Mouse (Mus musculus) megakaryocyte-erythroid progenitor cell, adult 5-6 weeks (primary cell): Measurements from ENCODE around the gene Gm49318. TPM values are rescaled to one million over a fixed set of nuclear protein-coding genes. Genes with fewer than 3 reads are reported as not detected.
A peak's percentile ranks its signal among the peaks of the same experiment; 100 is the strongest.

Source experiments
- ATAC-seq: replicated peaks from 2 replicates; pipeline ENCODE4 v1.8.0; 2016; ENCODE audit warnings: mild to moderate bottlenecking, inconsistent platforms; ENCODE audit not compliant: severe bottlenecking, poor library complexity, low FRiP score, low TSS enrichment
- total RNA-seq, 2 experiments: library from RNA; stranded (forward) in 1 of 2; stranded (reverse) in 1 of 2; fragments of 200-1000, 215-1000 nt in 1 of 2; fragments of >200 nt in 1 of 2; fragmentation: Nextera tagmentation in 1 of 2; gene quantifications; 2 replicates each; pipeline ENCODE4 v1.2.3; 2014 to 2017

Gm49318 gene
- total RNA-seq, 2 experiments from 2014 or later = not detected

GRCm38 (mm10) chr9:21989230-21990110 lies 81.6 kb downstream of the Gm49318 start, which contains the start of gene Rgl3:
Rgl3 (minus strand) TSS chr9:21989446.
- ATAC-seq = peak; percentile 29; the same call in 1 of the 2 replicates

- no peak for ATAC-seq
Measured at GRCm38 (mm10) chr9:21988421-21989101, 82.5 kb downstream of the Gm49318 start.

DNA sequence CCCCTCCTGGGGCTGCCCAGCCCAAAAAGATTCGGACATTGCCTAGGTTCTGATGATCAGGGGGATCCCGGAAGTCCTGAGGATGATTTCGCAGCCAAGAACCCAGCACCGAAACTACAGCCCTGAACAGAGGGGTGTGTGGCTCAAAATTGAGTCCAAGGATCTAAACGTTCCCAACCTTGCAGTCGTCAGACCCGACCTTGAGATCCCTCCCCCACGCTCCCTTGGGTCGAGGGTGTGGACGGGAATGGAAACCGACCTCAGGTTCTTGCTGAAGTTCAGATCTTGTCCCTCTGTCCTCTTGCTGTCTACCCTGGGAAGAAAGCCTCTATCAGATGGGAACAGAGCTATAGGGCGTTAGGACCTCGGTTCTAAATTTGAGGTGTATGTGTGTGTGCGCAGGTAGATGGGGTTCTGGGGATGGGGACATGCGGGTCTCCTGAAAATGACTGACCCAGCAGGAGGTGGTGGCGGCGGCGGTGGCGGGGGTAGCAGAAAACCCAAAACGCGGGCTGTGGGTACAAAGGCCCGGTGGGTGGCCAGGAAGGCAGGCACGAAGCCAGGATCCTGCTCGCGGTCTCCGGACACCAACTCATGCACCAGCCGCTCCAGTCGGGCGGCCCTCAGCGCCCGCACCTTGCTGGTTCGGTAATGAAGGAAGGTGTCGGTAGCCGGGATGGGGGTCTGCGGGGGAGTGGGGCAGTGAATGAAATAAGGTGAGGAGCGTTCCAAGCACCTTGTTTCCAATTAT lies 83.3 kb downstream of the Gm49318 start:
- ATAC-seq = no peak

Other genes with a start within 250 kb of the Gm49318 start
- gene Angptl8, start 235.7 kb downstream of the Gm49318 start, total RNA-seq (2014; fragmentation: Nextera tagmentation) = not detected in 2 replicates
- gene Angptl8, start 235.7 kb downstream of the Gm49318 start, total RNA-seq (2017) = not detected in 2 replicates
- gene Dock6, start 218.6 kb downstream of the Gm49318 start, total RNA-seq (2014; fragmentation: Nextera tagmentation) = 0.37 and 0.57 TPM in 2 replicates
- gene Dock6, start 218.6 kb downstream of the Gm49318 start, total RNA-seq (2017) = 0.15 and 0.23 TPM in 2 replicates
- 4.9 and 8.7 TPM in 2 replicates for gene Rab3d, start 153.1 kb downstream of the Gm49318 start, total RNA-seq (2014; fragmentation: Nextera tagmentation)
- 8.1 and 8.6 TPM in 2 replicates for gene Rab3d, start 153.1 kb downstream of the Gm49318 start, total RNA-seq (2017)
- not detected in 2 replicates for gene Ccdc159, start 143.8 kb downstream of the Gm49318 start, total RNA-seq (2014; fragmentation: Nextera tagmentation)
- gene Ccdc159, start 143.8 kb downstream of the Gm49318 start, total RNA-seq (2017) = 0.46 TPM in 1 of 2 replicates, not detected in the other
- gene Tmem205, start 143.7 kb downstream of the Gm49318 start, total RNA-seq (2014; fragmentation: Nextera tagmentation) = 9.1 and 11.4 TPM in 2 replicates
- 4.1 and 8.5 TPM in 2 replicates for gene Tmem205, start 143.7 kb downstream of the Gm49318 start, total RNA-seq (2017)
- not detected in 2 replicates for gene Plppr2, start 134.2 kb downstream of the Gm49318 start, total RNA-seq (2014; fragmentation: Nextera tagmentation)
- gene Plppr2, start 134.2 kb downstream of the Gm49318 start, total RNA-seq (2017) = not detected in 2 replicates
- gene Swsap1, start 115.5 kb downstream of the Gm49318 start, total RNA-seq (2014; fragmentation: Nextera tagmentation) = 4.1 and 9.1 TPM in 2 replicates
- 1.2 and 4.8 TPM in 2 replicates for gene Swsap1, start 115.5 kb downstream of the Gm49318 start, total RNA-seq (2017)
- gene Epor, start 107.8 kb downstream of the Gm49318 start, total RNA-seq (2014; fragmentation: Nextera tagmentation) = 109 and 131 TPM in 2 replicates
- gene Epor, start 107.8 kb downstream of the Gm49318 start, total RNA-seq (2017) = 35.2 and 48.6 TPM in 2 replicates
- gene Rgl3, start 81.8 kb downstream of the Gm49318 start, total RNA-seq (2014; fragmentation: Nextera tagmentation) = not detected in 2 replicates
- not detected in 2 replicates for gene Rgl3, start 81.8 kb downstream of the Gm49318 start, total RNA-seq (2017)
- 1.2 TPM in 1 of 2 replicates, not detected in the other for gene Ccdc151, start 68.6 kb downstream of the Gm49318 start, total RNA-seq (2014; fragmentation: Nextera tagmentation)
- not detected in 2 replicates for gene Ccdc151, start 68.6 kb downstream of the Gm49318 start, total RNA-seq (2017)
- gene Prkcsh, start 68.5 kb downstream of the Gm49318 start, total RNA-seq (2014; fragmentation: Nextera tagmentation) = 45.7 and 56.7 TPM in 2 replicates
- gene Prkcsh, start 68.5 kb downstream of the Gm49318 start, total RNA-seq (2017) = 102 and 107 TPM in 2 replicates
- not detected in 2 replicates for gene Elavl3, start 19.2 kb downstream of the Gm49318 start, total RNA-seq (2014; fragmentation: Nextera tagmentation)
- not detected in 2 replicates for gene Elavl3, start 19.2 kb downstream of the Gm49318 start, total RNA-seq (2017)
- gene Zfp653, start 117 bp upstream of the Gm49318 start, total RNA-seq (2014; fragmentation: Nextera tagmentation) = 10.0 and 11.0 TPM in 2 replicates
- gene Zfp653, start 117 bp upstream of the Gm49318 start, total RNA-seq (2017) = 4.2 and 9.0 TPM in 2 replicates
- gene Ecsit, start 14.2 kb upstream of the Gm49318 start, total RNA-seq (2014; fragmentation: Nextera tagmentation) = 35.7 and 37.0 TPM in 2 replicates
- 18.6 and 36.6 TPM in 2 replicates for gene Ecsit, start 14.2 kb upstream of the Gm49318 start, total RNA-seq (2017)
- gene Cnn1, start 28.0 kb upstream of the Gm49318 start, total RNA-seq (2014; fragmentation: Nextera tagmentation) = not detected in 2 replicates
- 0.19 TPM in 1 of 2 replicates, not detected in the other for gene Cnn1, start 28.0 kb upstream of the Gm49318 start, total RNA-seq (2017)
- 95.3 and 98.7 TPM in 2 replicates for gene Elof1, start 45.9 kb upstream of the Gm49318 start, total RNA-seq (2014; fragmentation: Nextera tagmentation)
- gene Elof1, start 45.9 kb upstream of the Gm49318 start, total RNA-seq (2017) = 31.1 and 51.7 TPM in 2 replicates
- 11.3 and 19.4 TPM in 2 replicates for gene Acp5, start 64.5 kb upstream of the Gm49318 start, total RNA-seq (2014; fragmentation: Nextera tagmentation)
- gene Acp5, start 64.5 kb upstream of the Gm49318 start, total RNA-seq (2017) = 2.2 and 6.5 TPM in 2 replicates
- gene Pigyl, start 85.6 kb upstream of the Gm49318 start, total RNA-seq (2014; fragmentation: Nextera tagmentation) = 31.2 and 49.5 TPM in 2 replicates
- gene Pigyl, start 85.6 kb upstream of the Gm49318 start, total RNA-seq (2017) = 22.3 and 42.3 TPM in 2 replicates
- gene Zfp872, start 116.8 kb upstream of the Gm49318 start, total RNA-seq (2014; fragmentation: Nextera tagmentation) = not detected in 2 replicates
- not detected in 2 replicates for gene Zfp872, start 116.8 kb upstream of the Gm49318 start, total RNA-seq (2017)
- 50.6 and 53.6 TPM in 2 replicates for gene Zfp809, start 154.5 kb upstream of the Gm49318 start, total RNA-seq (2014; fragmentation: Nextera tagmentation)
- 34.1 and 44.6 TPM in 2 replicates for gene Zfp809, start 154.5 kb upstream of the Gm49318 start, total RNA-seq (2017)
- 6.2 and 6.3 TPM in 2 replicates for gene Zfp599, start 188.6 kb upstream of the Gm49318 start, total RNA-seq (2014; fragmentation: Nextera tagmentation)
- gene Zfp599, start 188.6 kb upstream of the Gm49318 start, total RNA-seq (2017) = 6.7 and 13.7 TPM in 2 replicates
- 9.7 and 13.3 TPM in 2 replicates for gene Zfp810, start 236.4 kb upstream of the Gm49318 start, total RNA-seq (2014; fragmentation: Nextera tagmentation)
- 5.6 and 6.3 TPM in 2 replicates for gene Zfp810, start 236.4 kb upstream of the Gm49318 start, total RNA-seq (2017)